Mouse (Mus musculus) spleen, adult 2 months (tissue): ENCODE data around the gene Cib3. TPM values are rescaled to one million over a fixed set of nuclear protein-coding genes. Genes with fewer than 3 reads are reported as not detected.

Source experiments
- DNase-seq, 2 experiments: peaks; one replicate each; pipeline versions ENCODE4 v3.0.0 to v3.0.0-alpha.2; 2012 to 2021; ENCODE audit warnings: low spot score in 2 of 2, low read depth in 1 of 2
- H3K27ac ChIP-seq: fragments of 200-500 bp; 2 replicates; pipeline ENCODE4 v1.5.1; 2012; ENCODE audit warnings: low read length, inconsistent platforms; ENCODE audit not compliant: insufficient read depth
- H3K27me3 ChIP-seq: fragments of 200-500 bp; 2 replicates; pipeline ENCODE4 v1.6.1; 2012; ENCODE audit warnings: mild to moderate bottlenecking, moderate library complexity, low read length, inconsistent platforms; ENCODE audit not compliant: control insufficient read depth, insufficient read depth
- H3K36me3 ChIP-seq: fragments of 200-500 bp; 2 replicates; pipeline ENCODE4 v1.6.1; 2012; ENCODE audit warnings: mild to moderate bottlenecking, low read length, inconsistent platforms; ENCODE audit not compliant: control insufficient read depth, insufficient read depth
- H3K4me1 ChIP-seq: fragments of 200-500 bp; 2 replicates; pipeline ENCODE4 v1.6.1; 2011; ENCODE audit warnings: inconsistent platforms; ENCODE audit not compliant: control insufficient read depth, insufficient read depth, insufficient read length
- H3K4me3 ChIP-seq: fragments of 200-500 bp; 2 replicates; pipeline ENCODE4 v1.5.1; 2011; ENCODE audit warnings: mild to moderate bottlenecking, inconsistent platforms; ENCODE audit not compliant: insufficient read depth, insufficient read length; ENCODE audit errors: extremely low read depth
- CTCF ChIP-seq: fragments of 200-500 bp; IDR thresholded peaks from 2 replicates; pipeline ENCODE4 v1.5.1; 2011; ENCODE audit warnings: mild to moderate bottlenecking, inconsistent platforms; ENCODE audit not compliant: insufficient read depth, insufficient read length, insufficient replicate concordance; ENCODE audit errors: extremely low read depth
- POLR2A ChIP-seq: fragments of 200-500 bp; IDR thresholded peaks from 2 replicates; pipeline ENCODE4 v1.6.1; 2011; ENCODE audit warnings: low read depth, low read length, inconsistent platforms
- WGBS: fragments of 180-500 bp; shearing (Covaris S2); methylation state at CpG from one replicate; pipeline ENCODE4 v1.1.7; 2018; 5-methylcytosine and 5-hydroxymethylcytosine counted together
- polyA plus RNA-seq: library from polyadenylated mRNA; depleted of rRNA; stranded (reverse); fragments of >200 nt; gene quantifications from 2 replicates; pipeline ENCODE4 v1.2.3, GENCODE M21; 2012; rRNA removed

Gene Cib3
- polyA plus RNA-seq: 0.16 and 0.61 TPM in 2 replicates

DNA sequence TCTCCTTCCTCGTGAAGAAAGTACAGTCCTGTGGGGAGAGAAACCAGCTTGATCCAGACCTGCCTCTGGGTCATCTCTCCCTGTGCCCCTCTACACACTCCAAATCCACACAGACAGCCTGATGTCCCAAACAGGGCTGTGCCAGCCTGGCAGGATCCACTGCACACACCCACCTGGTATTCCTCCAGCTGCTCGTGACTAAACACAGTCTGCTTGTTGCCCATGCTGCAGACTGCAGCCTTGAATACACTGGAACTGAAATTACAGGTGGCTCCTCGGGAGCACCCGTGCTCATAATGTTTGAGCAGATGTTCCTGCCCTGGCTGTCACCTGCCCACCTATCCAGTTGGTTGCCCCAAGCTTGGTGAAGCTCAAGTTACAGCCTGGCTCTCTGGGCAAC lies at the start of gene Cib3:
Gene Cib3, minus strand, starts transcription at position 87 of the 400 bp plus-strand sequence.
- Histone ChIP-seq H3K4me3 (no peak within 1 kb of the TSS), H3K36me3 (no peaks in the 10 kb centered on the region), H3K27ac (peak within 1 kb of the TSS; percentile 61), H3K4me1 (peaks cover 25% of the 10 kb centered on the region), H3K27me3 (no peaks in the 10 kb centered on the region)
- 65% methylated on average over 4 of the region's 4 CpGs for WGBS
- no peak for TF ChIP-seq POLR2A
- no peak for TF ChIP-seq CTCF
- no peak for DNase-seq

- TF ChIP-seq POLR2A (no peak), CTCF (no peak)
- peaks cover 20% of the 10 kb centered on the region; the same call in 1 of the 2 replicates for H3K4me1 ChIP-seq
Observed at GRCm38 (mm10) chr8:72261872-72262271, 49.2 kb upstream of the Cib3 start.

GRCm38 (mm10) chr8:72261431-72261830 lies 48.8 kb upstream of the Cib3 start:
- Histone ChIP-seq H3K27me3 (no peaks in the 10 kb centered on the region), H3K4me1 (peaks cover 17% of the 10 kb centered on the region; the same call in 1 of the 2 replicates), H3K36me3 (peaks cover 3% of the 10 kb centered on the region; the same call in 1 of the 2 replicates), H3K27ac (no peak overlapping the region), H3K4me3 (no peak overlapping the region)
- DNase-seq: no peak
- no peak for TF ChIP-seq POLR2A
- TF ChIP-seq CTCF: no peak

More at GRCm38 (mm10) chr8:72261872-72262271, 49.2 kb upstream of the Cib3 start:
- WGBS: 84% methylated on average over 5 of the region's 5 CpGs
- H3K4me3 ChIP-seq: no peak overlapping the region
- no peaks in the 10 kb centered on the region for H3K27me3 ChIP-seq
- H3K36me3 ChIP-seq: 0 out of 2 replicates have a peak, but pooled peaks cover 1% of the 10 kb centered on the region
- DNase-seq: no peak
- no peak overlapping the region for H3K27ac ChIP-seq

- DNase-seq: peak; percentile 78 to 82
- TF ChIP-seq CTCF (peak; percentile 80; the same call in 1 of the 2 replicates), POLR2A (no peak)
- Histone ChIP-seq H3K4me1 (peaks cover 17% of the 10 kb centered on the region; the same call in 1 of the 2 replicates), H3K27me3 (no peaks in the 10 kb centered on the region), H3K27ac (peak overlapping the region; percentile 76), H3K4me3 (no peak overlapping the region), H3K36me3 (peaks cover 3% of the 10 kb centered on the region; the same call in 1 of the 2 replicates)
- WGBS: 11% methylated on average over 2 of the region's 2 CpGs
Observed at GRCm38 (mm10) chr8:72261019-72261418, 48.4 kb upstream of the Cib3 start.

- Histone ChIP-seq H3K27ac (peak overlapping the region; percentile 76), H3K27me3 (no peaks in the 10 kb centered on the region), H3K4me1 (peaks cover 17% of the 10 kb centered on the region; the same call in 1 of the 2 replicates), H3K4me3 (no peak overlapping the region), H3K36me3 (peaks cover 3% of the 10 kb centered on the region; the same call in 1 of the 2 replicates)
- DNase-seq: peak in 1 of 2 experiments; percentile 38
- no peak for TF ChIP-seq CTCF
- 32% methylated on average over 4 of the region's 4 CpGs for WGBS
Observed at GRCm38 (mm10) chr8:72260585-72260984, 47.9 kb upstream of the Cib3 start.

DNA sequence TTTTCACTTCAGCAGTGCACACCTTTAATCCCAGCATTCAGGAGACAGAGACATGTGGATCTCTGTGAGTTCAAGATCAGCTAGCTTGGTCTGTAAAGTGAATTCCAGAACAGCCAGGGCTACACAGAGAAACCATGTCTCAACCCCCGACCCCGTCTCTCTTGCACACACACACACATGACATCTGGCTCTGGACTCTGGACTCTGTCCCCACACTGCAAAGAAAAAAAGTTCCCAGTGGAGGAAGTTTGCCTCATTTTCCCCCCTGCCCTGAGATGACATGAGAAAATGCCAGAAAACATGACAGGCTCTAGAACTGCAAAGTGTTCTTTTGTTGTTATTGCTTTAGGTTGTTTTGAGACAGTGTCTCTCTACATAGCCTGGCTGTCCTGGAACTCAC lies 47.2 kb upstream of the Cib3 start:
- peaks cover 13% of the 10 kb centered on the region; the same call in 1 of the 2 replicates for H3K4me1 ChIP-seq
- H3K27me3 ChIP-seq: no peaks in the 10 kb centered on the region
- WGBS: 85% methylated on average over 2 of the region's 2 CpGs
- peaks cover 9% of the 10 kb centered on the region; the same call in 1 of the 2 replicates for H3K36me3 ChIP-seq
- no peak for DNase-seq
- TF ChIP-seq CTCF: no peak
- no peak overlapping the region for H3K4me3 ChIP-seq
- H3K27ac ChIP-seq: no peak overlapping the region

GRCm38 (mm10) chr8:72257902-72258238 lies 45.2 kb upstream of the Cib3 start:
- H3K36me3 ChIP-seq: peaks cover 16% of the 10 kb centered on the region
- no peak overlapping the region for H3K4me3 ChIP-seq
- H3K27me3 ChIP-seq: no peaks in the 10 kb centered on the region
- H3K27ac ChIP-seq: no peak overlapping the region
- WGBS: 100% methylated on average over 1 of the region's 1 CpGs
- no peak for DNase-seq
- H3K4me1 ChIP-seq: peaks cover 13% of the 10 kb centered on the region; the same call in 1 of the 2 replicates
- no peak for TF ChIP-seq POLR2A
